Mouse (Mus musculus): Measurements from ENCODE around the gene Kcnh4.

DNA sequence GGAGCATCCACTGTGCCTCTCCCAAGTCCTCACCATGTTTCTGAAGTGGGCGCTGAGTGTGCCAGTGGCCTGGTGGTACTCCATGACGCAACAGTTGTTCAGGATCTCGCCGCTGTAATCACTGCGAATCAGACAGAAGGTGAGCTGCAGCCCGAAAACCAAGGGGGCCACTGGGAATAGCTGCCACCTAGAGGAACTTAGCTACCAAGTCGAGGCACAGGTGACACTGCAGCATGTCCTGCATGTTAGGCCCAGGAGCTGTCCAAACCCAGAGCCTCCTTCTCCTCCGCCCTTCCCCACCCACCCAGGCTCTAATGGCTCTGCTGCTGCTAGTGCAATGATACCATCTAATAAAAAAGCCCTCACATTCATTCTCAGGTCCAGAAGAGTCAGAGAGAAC lies 36.8 kb upstream of the Kcnh4 start:
- TF ChIP-seq CTCF (IDR thresholded peaks at IDR 0.05; ENCODE audit: control insufficient read depth, insufficient read depth, insufficient read length) (no peak), MAX (IDR thresholded peaks at IDR 0.05) (no peak), MYOG (IDR thresholded peaks at IDR 0.05; ENCODE audit: control insufficient read depth, extremely low read depth, insufficient read length) (no peak), CEBPB (IDR thresholded peaks at IDR 0.05; ENCODE audit: low read depth) (no peak), USF1 (IDR thresholded peaks at IDR 0.05; ENCODE audit: low read depth) (no peak), MYOD1 (IDR thresholded peaks at IDR 0.05; ENCODE audit: control insufficient read depth, insufficient read length, low read depth) (no peak), FOSL1 (IDR thresholded peaks at IDR 0.05; ENCODE audit: insufficient read depth, low read length, poor library complexity, severe bottlenecking) (no peak)

Measured in C2C12 (cell line).